Mouse (Mus musculus): Measurements from ENCODE around the gene Ahctf1.
"Not testable (repeated sequence)": the region's sequence is repeated elsewhere in the genome, so short reads cannot be mapped to it uniquely, and the experiment has no call there.

Gene Ahctf1

DNA sequence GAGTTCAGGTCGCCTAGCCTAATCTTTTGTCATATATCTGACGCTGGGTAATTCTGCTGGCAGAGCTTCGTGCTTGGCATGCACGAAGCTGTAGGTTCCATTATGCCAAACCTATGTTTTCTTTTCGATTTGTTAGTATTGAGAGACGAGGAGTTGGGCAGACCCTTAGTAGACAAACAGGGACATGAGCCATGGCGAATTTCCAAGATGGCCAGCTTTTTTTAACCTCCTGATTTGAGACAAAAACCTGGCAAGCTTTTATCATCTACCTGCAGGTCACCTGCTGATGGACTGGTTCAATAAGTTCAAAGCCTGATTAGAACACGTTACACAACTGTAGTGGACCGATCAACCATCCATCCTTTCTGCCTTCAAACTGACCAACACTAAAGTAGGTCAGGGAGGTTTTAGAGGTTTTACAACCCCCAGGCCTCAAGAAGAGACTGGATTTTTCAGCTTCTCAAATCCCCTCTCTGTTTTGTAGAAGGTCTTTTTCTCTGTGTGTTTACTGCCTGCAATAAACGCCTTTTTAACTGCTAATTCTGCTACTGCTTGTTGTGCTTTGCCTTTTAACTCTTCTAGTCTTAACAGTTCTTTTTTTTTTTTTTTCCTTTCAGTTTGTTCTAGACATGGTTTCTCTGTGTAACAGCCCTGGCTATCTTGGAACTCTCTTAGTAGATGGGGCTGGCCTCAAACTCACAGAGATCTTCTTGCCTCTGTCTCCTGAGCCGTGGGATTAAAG lies 831 bp upstream of the Ahctf1 start:
- DNase-seq (ENCODE audit: low spot score in 2 of 2), result peak in 1 of 2 experiments; percentile 33

DNA sequence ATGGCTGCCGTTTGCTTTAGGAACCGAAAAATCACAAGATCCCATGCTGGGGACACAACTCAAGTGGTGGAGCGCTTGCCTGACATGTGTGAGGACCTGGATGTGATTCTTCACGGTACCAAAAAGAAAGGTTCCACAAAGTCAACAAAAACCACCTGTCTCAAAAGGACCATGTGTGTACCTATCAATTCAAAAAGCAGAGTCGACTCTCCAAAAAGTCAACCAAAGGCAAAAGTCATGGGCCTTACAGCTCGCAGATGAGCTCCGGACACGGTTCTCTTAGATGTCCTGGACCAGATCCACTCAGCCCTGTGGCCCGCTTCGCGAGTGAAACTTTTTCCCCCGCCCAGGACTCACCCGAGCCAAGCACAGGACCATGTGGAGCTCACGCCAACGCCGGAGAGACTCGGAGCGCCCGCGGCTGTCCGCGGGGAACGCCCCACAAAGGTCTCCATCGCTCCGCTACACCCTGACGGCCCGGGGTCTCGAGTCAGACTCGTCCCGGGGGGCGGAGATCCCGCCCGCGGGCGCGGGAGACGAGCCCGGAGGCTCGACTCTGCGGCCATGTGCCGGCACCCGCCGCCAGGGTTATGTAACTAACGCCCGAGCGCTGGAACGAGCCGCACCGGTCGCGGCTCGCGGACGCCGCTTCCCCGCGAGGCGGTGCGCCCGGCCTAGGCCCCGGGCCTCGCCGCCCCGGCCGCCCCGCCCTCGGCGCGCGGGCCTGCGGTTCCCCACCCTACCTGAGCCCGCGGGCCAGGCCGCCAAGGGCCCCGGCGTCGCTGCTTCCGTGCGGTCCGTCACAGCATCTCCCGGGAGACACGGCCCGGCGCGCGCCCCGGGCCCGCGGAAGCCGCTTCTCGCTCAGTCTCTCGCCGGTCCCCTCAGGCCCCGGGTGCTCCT lies 619 bp downstream of the Ahctf1 start, which contains the start of gene Gm10518:
Gene Gm10518, plus strand, starts transcription at position 767 of the 903 bp plus-strand sequence.
- DNase-seq (ENCODE audit: low spot score in 2 of 2), result peak; percentile 64 to 86

- DNase-seq (ENCODE audit: low spot score in 2 of 2), result no peak
These were observed 4.7 kb downstream of the Ahctf1 start for GRCm38 (mm10) chr1:179798794-179799193.

GRCm38 (mm10) chr1:179787281-179787680 lies 16.2 kb downstream of the Ahctf1 start:
- no peak for DNase-seq (ENCODE audit: low spot score in 2 of 2)

DNA sequence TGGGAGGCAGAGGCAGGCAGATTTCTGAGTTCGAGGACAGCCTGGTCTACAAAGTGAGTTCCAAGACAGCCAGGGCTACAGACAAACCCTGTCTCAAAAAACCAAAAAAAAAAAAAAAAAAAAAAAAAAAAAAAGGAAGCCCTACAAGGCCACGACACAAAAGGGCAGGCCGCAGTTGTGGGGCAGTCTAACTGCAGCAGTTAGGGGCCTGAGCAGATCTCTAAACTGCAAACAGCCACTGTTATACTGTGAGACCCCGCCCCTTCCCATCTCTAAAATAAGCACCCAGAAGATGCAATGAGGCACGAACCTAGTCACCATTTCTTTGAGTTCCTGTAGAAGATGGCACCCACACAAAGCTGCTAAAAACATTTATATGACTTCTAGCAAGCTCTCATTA lies 18.0 kb downstream of the Ahctf1 start:
- DNase-seq (ENCODE audit: low spot score in 2 of 2), result no peak

- no peak for DNase-seq (ENCODE audit: low spot score in 2 of 2)
These were observed 19.4 kb downstream of the Ahctf1 start for GRCm38 (mm10) chr1:179784098-179784497.

DNA sequence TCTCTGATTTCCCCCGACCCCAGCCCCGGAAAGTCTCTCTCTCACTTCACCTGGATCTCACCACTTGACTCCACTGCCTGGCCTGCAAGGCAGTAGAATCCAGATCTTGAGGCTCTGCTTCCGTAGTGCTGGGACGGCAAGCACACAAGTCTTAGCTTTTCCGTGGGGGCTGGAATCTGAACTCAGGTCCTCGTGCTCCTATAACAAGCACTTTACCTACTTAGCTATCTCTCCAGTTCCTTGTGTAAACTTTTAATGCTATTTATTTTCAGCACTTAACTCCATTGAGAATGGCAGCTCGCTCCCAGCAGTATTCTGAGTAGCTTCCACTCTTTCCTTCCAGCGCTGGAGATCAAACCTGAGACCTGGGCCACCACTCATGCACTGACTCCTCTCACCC lies 26.6 kb downstream of the Ahctf1 start:
- DNase-seq (ENCODE audit: low spot score in 2 of 2), result no peak

DNA sequence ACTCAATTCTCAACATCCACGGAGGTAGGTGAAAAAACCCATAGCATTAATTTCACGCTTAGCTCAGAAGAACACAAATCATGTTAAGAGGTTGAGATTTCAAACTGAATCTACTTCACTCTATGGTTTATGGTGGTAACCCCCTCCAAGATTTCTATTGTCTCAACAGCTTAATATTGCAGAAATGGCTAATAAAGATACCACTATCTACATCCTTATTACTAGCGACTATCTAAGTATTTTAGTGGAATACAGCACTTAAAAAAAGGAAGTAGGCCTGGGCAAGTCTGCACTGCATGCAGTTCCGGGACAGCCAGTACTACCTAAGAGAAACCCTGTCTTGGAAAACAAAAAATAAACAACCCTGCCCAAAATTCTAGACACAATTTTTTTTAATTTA lies 42.9 kb downstream of the Ahctf1 start:
- no peak for DNase-seq (ENCODE audit: low spot score in 2 of 2)

DNA sequence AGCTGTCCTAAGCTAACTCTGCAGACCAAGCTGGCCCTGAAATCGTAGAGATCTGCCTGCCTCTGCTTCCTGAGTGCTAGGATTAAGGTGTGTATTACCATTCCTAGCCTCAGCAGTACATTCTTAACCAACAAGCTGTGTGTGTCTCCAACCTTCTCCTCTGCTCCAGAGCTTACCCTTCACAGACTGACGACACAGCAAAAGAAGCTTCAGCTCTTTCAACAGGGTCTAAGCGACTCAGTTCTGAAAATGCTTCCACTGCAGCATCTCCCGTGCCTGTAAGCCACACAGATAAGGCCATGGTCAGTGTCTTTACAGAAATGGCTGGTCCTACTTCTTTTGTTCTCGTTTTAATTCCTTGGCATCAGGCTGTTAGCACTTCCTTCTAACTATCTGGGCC lies 43.4 kb downstream of the Ahctf1 start:
- peak in 1 of 2 experiments; percentile 47 for DNase-seq (ENCODE audit: low spot score in 2 of 2)

- no peak for DNase-seq (ENCODE audit: low spot score in 2 of 2)
These were observed 47.0 kb downstream of the Ahctf1 start for GRCm38 (mm10) chr1:179756477-179756876.

DNA sequence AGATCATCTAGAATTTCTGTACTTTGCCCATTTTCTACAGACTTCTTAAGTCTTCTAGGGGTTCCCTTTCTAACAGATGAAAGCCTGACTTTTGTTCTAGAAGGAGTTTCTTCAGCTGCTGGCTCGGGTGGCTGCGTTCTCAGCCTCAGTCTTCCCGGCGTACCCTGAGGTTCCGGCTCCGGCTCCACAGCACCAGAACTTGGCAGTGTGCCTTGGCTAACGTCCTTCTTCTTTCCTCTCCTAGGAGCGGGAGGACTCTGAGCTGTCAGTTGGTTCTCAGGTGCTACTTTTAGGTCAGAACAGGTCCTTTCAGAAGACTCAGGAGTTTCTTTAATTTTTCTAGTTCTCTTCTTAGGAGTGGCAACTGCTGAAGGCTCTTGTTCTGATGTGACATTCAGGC lies 50.5 kb downstream of the Ahctf1 start:
- no peak for DNase-seq (ENCODE audit: low spot score in 2 of 2)

DNA sequence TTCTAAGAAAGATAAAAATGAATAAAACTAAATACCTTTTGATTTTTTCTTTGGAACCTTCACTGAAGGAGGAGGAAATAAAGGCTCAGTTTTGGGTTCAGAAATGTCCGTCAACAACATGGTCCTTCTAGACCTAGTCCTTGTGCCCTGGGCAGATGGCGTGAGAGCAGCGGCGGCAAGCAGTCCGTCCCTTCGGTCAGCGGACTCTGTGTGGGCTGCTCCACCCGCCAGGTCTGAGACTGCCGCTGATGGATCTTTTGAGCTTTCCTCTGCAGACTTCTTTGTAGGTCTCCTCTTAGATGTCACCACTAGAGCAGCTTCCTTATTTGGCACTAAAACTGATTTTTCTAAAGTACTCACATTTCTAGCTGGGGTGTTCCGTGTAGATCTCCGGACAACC lies 51.2 kb downstream of the Ahctf1 start:
- DNase-seq (ENCODE audit: low spot score in 2 of 2), result no peak

GRCm38 (mm10) chr1:179745171-179745570 lies 58.3 kb downstream of the Ahctf1 start, which contains the start of gene Kif28:
Gene Kif28 (minus strand): TSS chr1:179745271.
- no peak for DNase-seq (ENCODE audit: low spot score in 2 of 2)

DNA sequence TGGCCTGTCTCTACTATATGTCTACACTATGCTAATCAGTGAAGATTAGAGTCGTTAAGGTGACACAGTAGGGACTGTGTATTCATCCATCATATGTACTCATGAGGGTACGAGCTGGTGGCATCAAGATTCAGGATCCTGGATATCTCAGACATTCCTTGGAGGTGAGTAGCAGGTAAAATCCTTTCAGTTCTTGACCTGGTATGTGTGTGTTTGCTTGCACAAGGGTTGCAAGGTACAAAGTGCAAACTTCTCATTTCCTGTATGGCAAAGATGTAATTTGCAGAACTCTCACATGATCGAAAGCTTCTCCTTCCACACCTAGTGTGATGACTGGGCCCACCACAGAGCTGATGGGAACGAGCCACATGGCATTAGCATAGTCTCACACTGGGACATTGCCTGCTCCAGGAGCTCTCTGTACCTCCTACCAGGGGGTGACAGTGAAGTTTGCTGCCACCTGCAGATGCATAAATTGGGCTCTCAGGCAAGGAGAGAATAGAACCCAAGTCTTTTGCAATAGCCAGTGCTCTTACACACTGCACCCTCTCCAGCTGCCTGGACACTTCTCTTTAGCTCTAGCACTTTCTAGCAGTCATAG lies 59.8 kb downstream of the Ahctf1 start:
- DNase-seq (ENCODE audit: low spot score in 2 of 2), result no peak

DNA sequence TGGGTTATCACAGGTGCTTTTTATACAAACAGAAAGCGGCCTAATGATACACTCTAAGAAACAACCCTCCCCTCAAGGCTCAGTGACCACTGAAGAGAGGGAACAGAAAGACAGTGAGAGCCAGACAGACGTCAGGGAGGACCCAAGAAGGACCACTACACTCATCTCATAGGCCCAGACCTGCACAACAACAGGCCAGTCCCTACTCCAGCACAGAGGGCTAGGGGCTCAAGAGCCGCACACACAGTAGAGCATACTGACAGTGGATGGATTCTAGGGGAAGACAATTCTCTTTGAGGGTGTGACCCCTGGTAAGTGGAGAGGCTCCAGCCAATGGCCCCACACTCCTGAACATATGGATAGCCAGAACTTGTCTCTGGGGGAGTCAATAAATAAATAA lies 67.0 kb downstream of the Ahctf1 start:
- no peak for DNase-seq (ENCODE audit: low spot score in 2 of 2)

- peak; percentile 76 to 90 for DNase-seq (ENCODE audit: low spot score in 2 of 2)
These were observed 68.7 kb downstream of the Ahctf1 start for GRCm38 (mm10) chr1:179734500-179735474.

GRCm38 (mm10) chr1:179731391-179731790 lies 72.1 kb downstream of the Ahctf1 start:
- DNase-seq (ENCODE audit: low spot score in 2 of 2), result no peak

DNA sequence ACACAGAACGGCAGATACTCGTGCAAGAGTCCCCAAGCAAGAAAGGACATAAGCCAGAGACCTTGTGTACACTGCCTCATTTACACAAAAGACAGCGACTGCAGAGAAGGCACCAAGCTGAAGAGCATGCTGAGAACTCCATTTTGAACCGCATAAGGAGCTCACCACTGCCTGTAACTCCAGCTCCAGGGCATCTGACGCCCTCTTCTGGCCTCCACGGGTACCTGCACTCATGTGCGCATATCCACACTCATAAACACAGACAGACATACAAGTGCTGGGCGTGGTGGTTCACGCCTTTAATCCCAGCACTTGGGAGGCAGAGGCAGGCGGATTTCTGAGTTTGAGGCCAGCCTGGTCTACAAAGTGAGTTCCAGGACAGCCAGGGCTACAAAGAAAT lies 74.8 kb downstream of the Ahctf1 start:
- DNase-seq (ENCODE audit: low spot score in 2 of 2), result no peak

DNA sequence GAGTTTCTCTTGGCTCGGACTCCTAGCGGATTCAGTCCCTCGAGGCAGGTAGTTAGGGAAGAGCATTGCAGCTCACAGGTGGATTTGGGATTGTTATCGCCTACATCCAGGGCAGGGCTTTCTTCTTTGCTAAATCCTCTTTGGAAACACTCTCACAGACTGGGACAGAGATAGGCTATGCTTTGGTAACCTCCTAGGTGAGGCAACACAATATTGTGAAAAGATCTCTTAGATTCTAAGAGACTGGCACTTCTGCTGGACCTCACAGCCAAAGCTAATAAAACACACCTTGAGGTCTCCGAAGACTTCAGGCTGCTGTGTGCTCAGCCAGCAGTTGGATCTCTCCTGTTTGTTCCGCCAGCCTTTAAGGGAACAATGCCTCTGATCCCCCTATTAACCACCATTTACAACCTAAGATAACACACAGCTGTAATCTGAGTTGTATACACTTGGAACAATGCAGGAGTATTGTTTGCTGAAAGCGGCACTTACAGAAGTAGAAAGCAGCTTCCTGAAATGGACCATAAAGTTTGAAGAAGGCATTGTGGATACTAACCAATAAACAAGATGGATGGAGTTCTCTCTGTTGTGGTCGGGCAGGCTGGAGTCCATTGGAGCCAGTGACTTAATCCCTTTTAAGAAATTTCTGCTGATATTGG lies 80.5 kb downstream of the Ahctf1 start:
- no peak for DNase-seq (ENCODE audit: low spot score in 2 of 2)

DNA sequence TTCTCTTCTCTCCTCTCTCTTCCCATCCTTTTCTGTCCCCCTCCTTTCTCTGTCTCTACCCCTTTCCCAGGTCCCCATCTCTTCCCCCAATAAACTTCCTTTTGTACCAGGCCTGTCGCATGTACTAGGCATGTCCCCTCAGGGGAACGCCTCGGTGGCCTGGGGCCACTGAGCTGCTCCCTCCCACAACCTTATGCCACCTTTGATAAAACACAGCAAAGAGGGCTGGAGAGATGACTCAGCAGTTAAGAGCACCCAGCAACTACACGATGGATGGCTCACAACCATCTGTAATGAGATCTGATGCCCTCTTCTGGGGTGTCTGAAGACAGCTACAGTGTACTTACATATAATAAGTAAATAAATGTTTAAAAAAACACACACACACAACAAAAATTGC lies 87.7 kb downstream of the Ahctf1 start:
- DNase-seq (ENCODE audit: low spot score in 2 of 2), result peak in 1 of 2 experiments; percentile 50

DNA sequence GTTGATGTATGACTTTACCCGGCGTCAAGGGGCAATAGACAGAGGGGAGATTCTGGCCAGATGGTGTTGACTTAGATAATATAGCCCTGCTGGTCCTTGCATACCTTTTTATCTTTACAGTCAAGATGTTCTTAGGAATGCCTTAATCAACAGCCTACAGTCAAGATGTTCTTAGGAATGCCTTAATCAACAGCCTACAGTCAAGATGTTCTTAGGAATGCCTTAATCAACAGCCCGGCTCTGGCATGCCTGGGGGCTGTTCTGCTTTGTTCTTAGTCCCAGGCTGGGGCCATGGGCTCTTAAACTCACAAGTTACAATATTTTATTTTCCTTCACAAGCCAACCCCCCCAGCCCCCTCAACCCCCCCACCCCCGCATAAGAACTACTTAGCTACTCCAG lies 88.2 kb downstream of the Ahctf1 start:
- not testable (repeated sequence) for DNase-seq (ENCODE audit: low spot score in 2 of 2)

All from spleen, postnatal 4 days (tissue).